Mouse (Mus musculus): ENCODE data around the gene Gm49325. TPM values are rescaled to one million over a fixed set of nuclear protein-coding genes. Genes with fewer than 3 reads are reported as not detected.

Gm49325 gene
- polyA plus RNA-seq, 1 experiment from 2014 or later, result 1.6 TPM

GRCm38 (mm10) chr10:77591546-77591945, 14.5 kb upstream of the Gm49325 start:
- Histone ChIP-seq H3K27me3 (ENCODE audit: control insufficient read depth, insufficient read depth, low read length) (no peaks in the 10 kb centered on the region), H3K4me2 (ENCODE audit: low read depth, low read length) (no peak overlapping the region), H3K36me3 (replicated peaks; ENCODE audit: control insufficient read depth, insufficient read depth, low read depth, low read length) (peaks cover 7% of the 10 kb centered on the region), H3K27ac (replicated peaks; ENCODE audit: low read depth, low read length) (no peak overlapping the region), H3K4me3 (ENCODE audit: low read depth, low read length) (no peak overlapping the region), H3K9ac (replicated peaks; ENCODE audit: low read length) (no peak overlapping the region), H3K4me1 (ENCODE audit: control insufficient read depth, insufficient read depth, low read length) (no peaks in the 10 kb centered on the region), H3K9me3 (replicated peaks; ENCODE audit: control insufficient read depth, low read length) (no peaks in the 10 kb centered on the region)
- DNase-seq (ENCODE audit: low spot score), result no peak
- ATAC-seq (replicated peaks; ENCODE audit: insufficient number of reproducible peaks, low FRiP score, low TSS enrichment, low read depth), result no peak
- WGBS, result 78% methylated on average over 6 of the region's 6 CpGs

DNA sequence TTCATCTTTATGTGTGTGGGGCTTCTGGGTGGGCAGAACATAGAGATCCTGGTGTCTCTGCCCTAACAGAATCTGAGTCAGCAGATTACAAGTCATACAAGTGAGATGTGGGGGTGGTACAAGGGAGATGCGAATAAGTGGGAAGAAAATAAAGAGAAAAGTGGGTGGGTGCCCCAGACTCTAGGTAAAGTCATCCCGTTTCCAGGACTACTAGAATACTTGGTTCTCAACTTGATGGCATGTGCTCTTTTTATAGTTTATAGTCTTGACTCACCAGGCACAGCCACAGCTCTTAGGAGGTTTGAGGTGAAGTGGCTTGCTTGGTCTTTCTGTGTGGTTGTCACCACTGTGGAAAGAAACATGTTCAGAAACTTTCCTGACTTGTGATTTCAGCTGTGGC, 9.9 kb upstream of the Gm49325 start:
- 96% methylated on average over 2 of the region's 2 CpGs for WGBS
- no peak overlapping the region for H3K27ac ChIP-seq (replicated peaks; ENCODE audit: low read depth, low read length)
- peaks cover 7% of the 10 kb centered on the region for H3K36me3 ChIP-seq (replicated peaks; ENCODE audit: control insufficient read depth, insufficient read depth, low read depth, low read length)
- no peak overlapping the region for H3K4me3 ChIP-seq (ENCODE audit: low read depth, low read length)
- H3K9ac ChIP-seq (replicated peaks; ENCODE audit: low read length), result no peak overlapping the region
- no peaks in the 10 kb centered on the region for H3K27me3 ChIP-seq (ENCODE audit: control insufficient read depth, insufficient read depth, low read length)
- no peak for DNase-seq (ENCODE audit: low spot score)
- no peak for ATAC-seq (replicated peaks; ENCODE audit: insufficient number of reproducible peaks, low FRiP score, low TSS enrichment, low read depth)
- no peak overlapping the region for H3K4me2 ChIP-seq (ENCODE audit: low read depth, low read length)
- H3K4me1 ChIP-seq (ENCODE audit: control insufficient read depth, insufficient read depth, low read length), result no peaks in the 10 kb centered on the region
- H3K9me3 ChIP-seq (replicated peaks; ENCODE audit: control insufficient read depth, low read length), result no peaks in the 10 kb centered on the region

DNA sequence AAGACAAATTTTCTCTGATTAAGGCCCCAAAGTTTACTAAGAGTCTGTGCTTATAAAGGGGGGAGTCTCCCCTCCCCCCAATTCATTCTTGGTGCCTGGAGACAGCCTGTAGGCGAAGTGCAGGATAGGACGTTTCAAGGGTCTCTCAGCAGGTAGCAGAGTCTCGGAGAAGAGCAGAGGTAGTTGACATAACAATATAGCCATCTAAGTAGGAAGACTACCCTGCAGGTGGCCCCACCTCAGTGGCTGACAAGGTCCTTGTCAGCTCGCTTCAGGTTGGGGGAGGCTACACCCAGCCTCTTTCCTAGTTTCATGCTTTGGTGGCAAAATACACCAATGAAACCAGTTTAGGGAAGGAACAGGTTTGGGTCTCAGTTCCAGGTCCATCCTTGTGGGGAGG, 3.0 kb upstream of the Gm49325 start:
- H3K9ac ChIP-seq (replicated peaks; ENCODE audit: low read length), result no peak overlapping the region
- H3K27me3 ChIP-seq (ENCODE audit: control insufficient read depth, insufficient read depth, low read length), result no peaks in the 10 kb centered on the region
- no peak overlapping the region for H3K4me2 ChIP-seq (ENCODE audit: low read depth, low read length)
- ATAC-seq (replicated peaks; ENCODE audit: insufficient number of reproducible peaks, low FRiP score, low TSS enrichment, low read depth), result no peak
- H3K4me3 ChIP-seq (ENCODE audit: low read depth, low read length), result no peak overlapping the region
- H3K36me3 ChIP-seq (replicated peaks; ENCODE audit: control insufficient read depth, insufficient read depth, low read depth, low read length), result no peaks in the 10 kb centered on the region
- no peak for DNase-seq (ENCODE audit: low spot score)
- no peaks in the 10 kb centered on the region for H3K9me3 ChIP-seq (replicated peaks; ENCODE audit: control insufficient read depth, low read length)
- WGBS, result 58% methylated on average over 4 of the region's 4 CpGs
- no peak overlapping the region for H3K27ac ChIP-seq (replicated peaks; ENCODE audit: low read depth, low read length)
- H3K4me1 ChIP-seq (ENCODE audit: control insufficient read depth, insufficient read depth, low read length), result no peaks in the 10 kb centered on the region

DNA sequence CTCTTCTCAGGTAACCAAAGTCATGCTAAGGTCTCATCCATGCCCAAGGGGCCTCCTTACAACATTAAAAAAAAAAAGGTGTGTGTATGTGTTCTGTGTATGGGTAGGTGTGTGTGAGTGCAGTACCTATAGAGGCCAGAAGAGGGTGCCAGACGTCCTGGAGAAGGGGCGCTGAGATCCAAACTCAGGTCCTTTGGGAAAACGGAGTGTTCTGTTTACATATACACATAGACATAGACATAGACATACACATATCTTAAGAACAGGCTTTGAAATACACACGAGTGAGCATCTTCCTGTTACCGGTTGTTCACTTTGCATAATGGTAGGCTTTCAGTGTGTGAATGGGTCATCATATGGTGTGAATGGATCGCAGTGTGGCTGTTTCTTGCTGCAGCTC, 1.9 kb upstream of the Gm49325 start:
- H3K9ac ChIP-seq (replicated peaks; ENCODE audit: low read length), result no peak overlapping the region
- 88% methylated on average over 6 of the region's 6 CpGs for WGBS
- no peak for ATAC-seq (replicated peaks; ENCODE audit: insufficient number of reproducible peaks, low FRiP score, low TSS enrichment, low read depth)
- no peak overlapping the region for H3K4me3 ChIP-seq (ENCODE audit: low read depth, low read length)
- no peaks in the 10 kb centered on the region for H3K4me1 ChIP-seq (ENCODE audit: control insufficient read depth, insufficient read depth, low read length)
- no peaks in the 10 kb centered on the region for H3K36me3 ChIP-seq (replicated peaks; ENCODE audit: control insufficient read depth, insufficient read depth, low read depth, low read length)
- H3K9me3 ChIP-seq (replicated peaks; ENCODE audit: control insufficient read depth, low read length), result no peaks in the 10 kb centered on the region
- no peak for DNase-seq (ENCODE audit: low spot score)
- no peak overlapping the region for H3K27ac ChIP-seq (replicated peaks; ENCODE audit: low read depth, low read length)
- no peaks in the 10 kb centered on the region for H3K27me3 ChIP-seq (ENCODE audit: control insufficient read depth, insufficient read depth, low read length)
- H3K4me2 ChIP-seq (ENCODE audit: low read depth, low read length), result no peak overlapping the region

GRCm38 (mm10) chr10:77604958-77605357, 1.0 kb upstream of the Gm49325 start:
- no peak overlapping the region for H3K9ac ChIP-seq (replicated peaks; ENCODE audit: low read length)
- no peak overlapping the region for H3K27ac ChIP-seq (replicated peaks; ENCODE audit: low read depth, low read length)
- 91% methylated on average over 5 of the region's 5 CpGs for WGBS

GRCm38 (mm10) chr10:77605368-77605767, 629 bp upstream of the Gm49325 start:
- H3K27me3 ChIP-seq (ENCODE audit: control insufficient read depth, insufficient read depth, low read length), result no peaks in the 10 kb centered on the region
- H3K4me3 ChIP-seq (ENCODE audit: low read depth, low read length), result peak overlapping the region; percentile 74
- peak overlapping the region; percentile 76; the same call in 1 of the 2 replicates for H3K27ac ChIP-seq (replicated peaks; ENCODE audit: low read depth, low read length)
- H3K9ac ChIP-seq (replicated peaks; ENCODE audit: low read length), result peak overlapping the region; percentile 88
- no peak overlapping the region; the same call in 1 of the 2 replicates for H3K4me2 ChIP-seq (ENCODE audit: low read depth, low read length)
- WGBS, result 56% methylated on average over 1 of the region's 1 CpGs
- ATAC-seq (replicated peaks; ENCODE audit: insufficient number of reproducible peaks, low FRiP score, low TSS enrichment, low read depth), result no peak
- no peaks in the 10 kb centered on the region for H3K4me1 ChIP-seq (ENCODE audit: control insufficient read depth, insufficient read depth, low read length)
- no peaks in the 10 kb centered on the region; the same call in none of the 2 replicates for H3K36me3 ChIP-seq (replicated peaks; ENCODE audit: control insufficient read depth, insufficient read depth, low read depth, low read length)
- H3K9me3 ChIP-seq (replicated peaks; ENCODE audit: control insufficient read depth, low read length), result no peaks in the 10 kb centered on the region
- peak; percentile 57 for DNase-seq (ENCODE audit: low spot score)

More at GRCm38 (mm10) chr10:77604958-77605357, 1.0 kb upstream of the Gm49325 start:
- Histone ChIP-seq H3K4me3 (ENCODE audit: low read depth, low read length) (no peak overlapping the region), H3K36me3 (replicated peaks; ENCODE audit: control insufficient read depth, insufficient read depth, low read depth, low read length) (no peaks in the 10 kb centered on the region; the same call in 1 of the 2 replicates), H3K9me3 (replicated peaks; ENCODE audit: control insufficient read depth, low read length) (no peaks in the 10 kb centered on the region), H3K4me2 (ENCODE audit: low read depth, low read length) (no peak overlapping the region), H3K27me3 (ENCODE audit: control insufficient read depth, insufficient read depth, low read length) (no peaks in the 10 kb centered on the region), H3K4me1 (ENCODE audit: control insufficient read depth, insufficient read depth, low read length) (no peaks in the 10 kb centered on the region)
- DNase-seq (ENCODE audit: low spot score) (no peak), ATAC-seq (replicated peaks; ENCODE audit: insufficient number of reproducible peaks, low FRiP score, low TSS enrichment, low read depth) (no peak)

GRCm38 (mm10) chr10:77606855-77607254, 858 bp downstream of the Gm49325 start:
- Histone ChIP-seq H3K4me2 (ENCODE audit: low read depth, low read length) (peak overlapping the region; percentile 73), H3K36me3 (replicated peaks; ENCODE audit: control insufficient read depth, insufficient read depth, low read depth, low read length) (peaks cover 7% of the 10 kb centered on the region), H3K9me3 (replicated peaks; ENCODE audit: control insufficient read depth, low read length) (no peaks in the 10 kb centered on the region), H3K4me1 (ENCODE audit: control insufficient read depth, insufficient read depth, low read length) (no peaks in the 10 kb centered on the region), H3K9ac (replicated peaks; ENCODE audit: low read length) (peak overlapping the region; percentile 88), H3K27ac (replicated peaks; ENCODE audit: low read depth, low read length) (0 out of 2 replicates have a peak overlapping the region, but pooled peaks have one; percentile 4), H3K4me3 (ENCODE audit: low read depth, low read length) (peak overlapping the region; percentile 74), H3K27me3 (ENCODE audit: control insufficient read depth, insufficient read depth, low read length) (no peaks in the 10 kb centered on the region)
- WGBS, result 49% methylated on average over 7 of the region's 7 CpGs
- ATAC-seq (replicated peaks; ENCODE audit: insufficient number of reproducible peaks, low FRiP score, low TSS enrichment, low read depth), result no peak; the same call in 1 of the 2 replicates
- no peak for DNase-seq (ENCODE audit: low spot score)

DNA sequence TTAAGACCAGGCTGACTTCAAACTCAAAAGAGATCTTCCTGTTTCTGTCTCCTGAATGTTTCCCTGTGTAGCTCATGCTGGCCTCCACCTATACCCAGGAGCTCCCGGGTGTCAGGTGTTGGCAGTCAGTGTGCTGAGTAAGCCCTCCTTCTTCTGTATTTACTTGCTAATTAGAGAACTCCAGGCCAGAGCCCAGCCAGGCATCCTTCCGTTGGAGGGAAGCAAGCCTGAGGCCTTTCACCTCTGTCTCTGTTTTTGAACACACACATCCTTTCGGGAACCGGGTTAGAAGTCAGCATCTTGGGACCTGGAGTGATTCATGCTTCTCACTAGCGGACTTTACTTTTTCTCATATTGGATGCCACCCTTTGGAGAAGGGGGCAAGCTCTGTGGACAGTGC, 1.4 kb downstream of the Gm49325 start:
- H3K4me3 ChIP-seq (ENCODE audit: low read depth, low read length), result peak overlapping the region; percentile 74; the same call in 1 of the 2 replicates
- H3K36me3 ChIP-seq (replicated peaks; ENCODE audit: control insufficient read depth, insufficient read depth, low read depth, low read length), result peaks cover 7% of the 10 kb centered on the region
- H3K27me3 ChIP-seq (ENCODE audit: control insufficient read depth, insufficient read depth, low read length), result no peaks in the 10 kb centered on the region
- no peak overlapping the region for H3K27ac ChIP-seq (replicated peaks; ENCODE audit: low read depth, low read length)
- H3K9ac ChIP-seq (replicated peaks; ENCODE audit: low read length), result no peak overlapping the region
- 63% methylated on average over 5 of the region's 5 CpGs for WGBS
- ATAC-seq (replicated peaks; ENCODE audit: insufficient number of reproducible peaks, low FRiP score, low TSS enrichment, low read depth) (no peak), DNase-seq (ENCODE audit: low spot score) (no peak)
- H3K9me3 ChIP-seq (replicated peaks; ENCODE audit: control insufficient read depth, low read length), result no peaks in the 10 kb centered on the region
- no peaks in the 10 kb centered on the region for H3K4me1 ChIP-seq (ENCODE audit: control insufficient read depth, insufficient read depth, low read length)
- peak overlapping the region; percentile 73 for H3K4me2 ChIP-seq (ENCODE audit: low read depth, low read length)

Measured in embryonic facial prominence, embryonic 11.5 days (tissue).